Comparison of ENCODE assay signal across 9 mouse cellular contexts in the genomic region with DNA sequence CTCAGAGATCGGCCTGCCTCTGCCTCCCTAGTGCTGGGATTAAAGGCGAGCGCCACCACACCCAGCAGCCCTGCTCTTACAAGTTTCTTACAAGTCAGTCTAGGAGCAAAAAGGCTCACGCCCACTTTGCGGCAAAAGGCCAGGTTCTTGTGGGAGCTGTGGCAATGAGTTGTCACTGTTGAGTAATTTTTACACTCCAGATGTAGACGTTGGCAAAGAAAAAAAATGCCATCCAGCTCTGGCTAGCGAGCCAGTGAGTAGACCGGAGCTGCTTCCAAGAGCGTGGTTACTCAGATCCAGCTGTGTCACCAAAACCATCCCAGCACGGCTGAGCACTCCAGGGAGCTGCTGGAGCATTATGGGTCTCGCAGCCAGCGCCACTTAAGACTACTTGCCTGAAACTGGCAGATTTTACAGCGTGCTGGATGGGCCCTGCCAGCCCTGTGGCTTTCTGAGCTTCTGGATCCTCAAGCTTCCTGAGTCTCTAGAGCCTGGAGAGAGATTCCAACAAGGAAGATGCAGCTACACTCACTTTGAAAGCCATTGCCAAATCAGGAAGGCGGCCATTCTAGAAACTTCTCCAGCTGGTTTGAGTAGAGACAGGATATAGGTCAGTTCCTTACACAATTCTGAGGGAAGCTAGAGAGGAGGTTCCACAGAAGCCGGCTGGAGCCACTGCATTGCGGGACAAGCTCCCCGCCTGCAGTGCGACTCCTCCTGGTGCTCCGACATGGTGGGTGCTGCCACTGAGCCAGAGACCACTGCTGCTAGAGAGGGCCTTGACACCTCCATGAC. TPM values are rescaled to one million over a fixed set of nuclear protein-coding genes. Genes with fewer than 3 reads are reported as not detected.
DNase-seq lines count a peak whose midpoint lies in the region; ATAC-seq lines count a peak whose summit lies in the region.
"Had no signal": no experiment of that assay in that cellular context is flagged by ENCODE, and none has a peak within 500 bp of the region (broad histone marks: within the 10 kb centered on the region; RNA-seq: fewer than 3 reads in every experiment).

No protein-coding gene starts in this region.

- H3K4me3 ChIP-seq in liver, embryonic 11.5 days (ENCODE audit: low read depth, low read length), result no peak overlapping the region
- H3K4me3 ChIP-seq: embryonic facial prominence, embryonic 12.5 days; lung, embryonic 15.5 days had no signal

- no peak overlapping the region for H3K9ac ChIP-seq in liver, embryonic 11.5 days (ENCODE audit: low read depth, low read length)
- H3K9ac ChIP-seq: embryonic facial prominence, embryonic 12.5 days; lung, embryonic 15.5 days had no signal

- WGBS in liver, embryonic 11.5 days, result 75% methylated on average over 19 of the region's 19 CpGs

- DNase-seq in 3T3-L1 (ENCODE audit: low read depth, low spot score), result peak; percentile 96
- peak; percentile 39 for DNase-seq in CD4-positive helper T cell, adult 2 months (ENCODE audit: low read depth, low spot score)
- DNase-seq in liver, embryonic 11.5 days (ENCODE audit: low spot score), result no peak
- peak; percentile 62 for DNase-seq in right cerebral cortex, postnatal 25 days
- DNase-seq in embryo, embryonic 10 days (ENCODE audit: low spot score), result no peak
- DNase-seq in urinary bladder, postnatal 14 days (ENCODE audit: low spot score), result no peak

- peak overlapping the region; percentile 32; the same call in 1 of the 2 replicates for H3K27ac ChIP-seq in liver, embryonic 11.5 days (ENCODE audit: low read depth, low read length)
- H3K27ac ChIP-seq: embryonic facial prominence, embryonic 12.5 days; lung, embryonic 15.5 days had no signal

- ATAC-seq in granulocyte monocyte progenitor cell, adult 5-6 weeks (replicated peaks; ENCODE audit: poor library complexity, severe bottlenecking), result peak; percentile 49
- no peak for ATAC-seq in liver, embryonic 11.5 days (replicated peaks; ENCODE audit: low FRiP score)

- no peak overlapping the region for H3K4me2 ChIP-seq in liver, embryonic 11.5 days
- H3K4me2 ChIP-seq: embryonic facial prominence, embryonic 12.5 days; lung, embryonic 15.5 days had no signal

- H3K9me3 ChIP-seq in liver, embryonic 11.5 days (ENCODE audit: control insufficient read depth, low read length), result no peaks in the 10 kb centered on the region
- H3K9me3 ChIP-seq: embryonic facial prominence, embryonic 12.5 days; lung, embryonic 15.5 days had no signal

- no peaks in the 10 kb centered on the region for H3K36me3 ChIP-seq in liver, embryonic 11.5 days (ENCODE audit: control insufficient read depth, insufficient read depth, low read length)
- H3K36me3 ChIP-seq: embryonic facial prominence, embryonic 12.5 days had no signal

- H3K4me1 ChIP-seq in liver, embryonic 11.5 days (replicated peaks; ENCODE audit: control insufficient read depth, insufficient read depth, low read length), result peaks cover 11% of the 10 kb centered on the region

- no peaks in the 10 kb centered on the region for H3K27me3 ChIP-seq in liver, embryonic 11.5 days (replicated peaks; ENCODE audit: control insufficient read depth, insufficient read depth, low read length)
- H3K27me3 ChIP-seq: lung, embryonic 15.5 days had no signal

RNA-seq across cellular contexts. Expression of gene Ap5b1, which starts 4.7 kb away (rescaled TPM):
- 5.7 and 17.5 TPM in 2 replicates for total RNA-seq in granulocyte monocyte progenitor cell, adult 5-6 weeks (2014; fragmentation: Nextera tagmentation)
- 7.5 and 10.4 TPM in 2 replicates for total RNA-seq in granulocyte monocyte progenitor cell, adult 5-6 weeks (2017)
- polyA plus RNA-seq in liver, embryonic 11.5 days (2014; fragmentation: Nextera tagmentation; extraction: Ambion mirVana), result 3.6 and 3.8 TPM in 2 replicates

RNA-seq across cellular contexts. Expression of gene Ovol1, which starts 12.1 kb away (rescaled TPM):
- total RNA-seq in granulocyte monocyte progenitor cell, adult 5-6 weeks (2014; fragmentation: Nextera tagmentation), result not detected in 2 replicates
- not detected in 2 replicates for total RNA-seq in granulocyte monocyte progenitor cell, adult 5-6 weeks (2017)
- 0.22 TPM in 1 of 2 replicates, not detected in the other for polyA plus RNA-seq in liver, embryonic 11.5 days (2014; fragmentation: Nextera tagmentation; extraction: Ambion mirVana)

RNA-seq across cellular contexts. Expression of gene Rnaseh2c, which starts 29.1 kb away (rescaled TPM):
- total RNA-seq in granulocyte monocyte progenitor cell, adult 5-6 weeks (2014; fragmentation: Nextera tagmentation), result 78.4 and 114 TPM in 2 replicates
- total RNA-seq in granulocyte monocyte progenitor cell, adult 5-6 weeks (2017), result 37.7 and 140 TPM in 2 replicates
- polyA plus RNA-seq in liver, embryonic 11.5 days (2014; fragmentation: Nextera tagmentation; extraction: Ambion mirVana), result 175 and 189 TPM in 2 replicates

RNA-seq across cellular contexts. Expression of gene Kat5, which starts 37.5 kb away (rescaled TPM):
- total RNA-seq in granulocyte monocyte progenitor cell, adult 5-6 weeks (2014; fragmentation: Nextera tagmentation), result 27.9 and 52.2 TPM in 2 replicates
- total RNA-seq in granulocyte monocyte progenitor cell, adult 5-6 weeks (2017), result 60.2 and 82.3 TPM in 2 replicates
- 24.0 and 28.0 TPM in 2 replicates for polyA plus RNA-seq in liver, embryonic 11.5 days (2014; fragmentation: Nextera tagmentation; extraction: Ambion mirVana)

Comparison
In these comparisons a context has a peak if more than half of its experiments do, and no peak if none do; other contexts are left out.
1. DNase-seq: peak in 3T3-L1 (single experiment), CD4-positive helper T cell, adult 2 months (single experiment) and right cerebral cortex, postnatal 25 days (single experiment); none in liver, embryonic 11.5 days (single experiment), embryo, embryonic 10 days (single experiment) and urinary bladder, postnatal 14 days (single experiment).